Mouse (Mus musculus) thymus, postnatal 14 days (tissue): ENCODE data around the gene Raph1.
"Not testable (repeated sequence)": the region's sequence is repeated elsewhere in the genome, so short reads cannot be mapped to it uniquely, and the experiment has no call there.

ENCODE experiments used
- DNase-seq: peaks from one replicate; pipeline ENCODE4 v3.0.0; 2021

The Raph1 gene

GRCm38 (mm10) chr1:60564691-60565090, 2.2 kb downstream of the Raph1 start:
- DNase-seq = no peak

DNA sequence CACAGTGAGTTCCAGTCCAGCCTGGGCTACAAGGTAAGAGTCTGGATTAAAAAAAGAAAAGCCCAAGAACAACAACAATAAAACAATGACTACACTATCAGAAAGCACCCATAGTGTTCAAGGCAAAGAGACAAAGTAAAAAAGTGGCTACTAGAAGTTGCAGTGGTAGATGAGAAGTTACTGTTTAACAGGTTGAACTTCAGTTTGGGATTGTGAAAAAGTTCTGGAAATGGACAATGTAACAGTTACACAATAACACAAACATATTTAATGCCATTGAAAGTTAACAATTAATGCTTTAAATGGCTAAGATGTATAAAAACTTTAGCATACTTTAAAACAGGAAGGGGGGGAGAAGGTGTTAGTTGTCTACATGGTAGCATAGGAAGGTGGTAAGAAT, 3.9 kb downstream of the Raph1 start:
- no peak for DNase-seq

GRCm38 (mm10) chr1:60543681-60544080, 23.2 kb downstream of the Raph1 start:
- DNase-seq = no peak

GRCm38 (mm10) chr1:60539272-60539671, 27.6 kb downstream of the Raph1 start:
- no peak for DNase-seq

- DNase-seq = peak; percentile 73
These were observed 32.0 kb downstream of the Raph1 start for GRCm38 (mm10) chr1:60534932-60535331.

DNA sequence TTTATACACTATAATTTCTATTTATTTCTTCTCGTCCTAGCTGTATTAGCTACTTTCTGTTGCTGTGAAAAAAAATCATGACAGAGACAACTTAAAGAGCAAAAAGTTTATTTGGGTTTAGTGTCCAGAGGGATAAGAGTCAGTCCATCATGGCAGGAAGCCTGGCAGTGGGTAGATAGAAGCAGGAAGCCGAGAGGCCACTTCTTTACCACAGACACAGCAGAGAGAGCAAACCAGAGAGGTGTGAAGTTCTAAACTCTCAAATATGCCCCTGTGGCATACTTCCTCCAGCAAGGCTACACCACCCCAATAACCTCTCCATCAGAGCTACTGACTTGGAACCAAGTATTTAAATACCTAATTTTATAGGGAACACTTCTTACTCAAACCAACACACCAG, 36.3 kb downstream of the Raph1 start:
- no peak for DNase-seq

DNA sequence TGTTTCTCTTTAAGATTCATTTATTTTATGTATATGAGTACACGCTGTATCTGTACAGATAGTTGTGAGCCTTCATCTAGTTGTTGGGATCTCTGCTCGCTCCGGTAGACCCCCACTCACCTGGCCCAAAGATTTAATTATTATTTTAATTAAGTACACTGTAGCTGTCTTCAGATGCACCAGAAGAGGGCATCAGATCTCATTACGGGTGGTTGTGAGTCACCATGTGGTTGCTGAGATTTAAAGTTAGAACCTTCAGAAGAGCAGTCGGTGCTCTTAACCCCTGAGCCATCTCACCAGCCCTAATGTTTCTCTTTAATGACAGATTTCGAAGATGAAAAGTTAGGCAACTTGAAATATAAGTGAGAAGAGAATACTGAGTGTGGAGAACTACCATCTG, 36.8 kb downstream of the Raph1 start:
- no peak for DNase-seq

- no peak for DNase-seq
These were observed 56.3 kb downstream of the Raph1 start for GRCm38 (mm10) chr1:60510584-60510983.

DNA sequence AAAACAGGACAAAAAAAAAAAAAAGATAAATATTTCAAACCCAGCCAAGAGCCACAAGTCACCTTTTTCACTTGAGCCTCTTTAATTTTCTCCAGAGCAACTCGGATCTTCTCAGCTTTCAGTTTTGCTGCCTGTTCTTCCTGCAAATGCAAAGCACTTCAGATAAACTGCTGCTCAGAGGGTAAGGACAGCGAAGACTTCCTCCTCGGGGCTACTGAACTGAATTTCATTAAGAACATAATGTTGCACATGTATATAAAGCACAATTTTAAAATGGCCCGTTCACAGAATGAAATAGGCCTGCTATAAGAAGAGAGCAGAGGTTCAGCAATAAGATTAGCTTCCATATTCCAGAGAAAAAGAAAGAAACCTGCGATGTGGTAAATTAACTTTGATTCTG, 63.4 kb downstream of the Raph1 start:
- DNase-seq = peak; percentile 15

GRCm38 (mm10) chr1:60493421-60493820, 73.5 kb downstream of the Raph1 start:
- no peak for DNase-seq

GRCm38 (mm10) chr1:60492404-60492803, 74.5 kb downstream of the Raph1 start:
- DNase-seq = no peak

GRCm38 (mm10) chr1:60490510-60490909, 76.4 kb downstream of the Raph1 start:
- DNase-seq = no peak

GRCm38 (mm10) chr1:60489660-60490059, 77.2 kb downstream of the Raph1 start:
- DNase-seq = no peak

GRCm38 (mm10) chr1:60488635-60489034, 78.3 kb downstream of the Raph1 start:
- DNase-seq = no peak

- no peak for DNase-seq
These were observed 81.3 kb downstream of the Raph1 start for GRCm38 (mm10) chr1:60485649-60486048.

DNA sequence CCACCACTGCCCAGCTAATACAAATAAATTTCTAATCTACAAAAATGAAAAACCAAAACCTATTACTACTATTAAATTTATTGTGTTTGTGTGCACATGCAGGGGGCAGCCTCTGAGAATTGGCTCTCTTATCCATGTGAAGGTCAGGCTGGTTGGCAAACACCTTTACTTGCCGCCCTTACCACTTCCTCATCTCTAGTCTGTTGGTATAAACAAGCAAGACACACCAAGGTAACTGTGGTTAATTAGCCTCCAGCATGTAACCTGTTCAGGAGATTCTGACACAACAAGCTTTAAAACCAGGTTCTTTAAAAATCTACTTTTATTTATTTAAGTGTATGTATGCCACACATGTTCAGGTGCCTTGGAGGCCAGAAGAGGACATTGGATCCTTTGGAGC, 84.0 kb downstream of the Raph1 start:
- DNase-seq = no peak

GRCm38 (mm10) chr1:60481561-60481960, 85.3 kb downstream of the Raph1 start:
- DNase-seq = no peak

- peak; percentile 67 for DNase-seq
These were observed 96.4 kb downstream of the Raph1 start for GRCm38 (mm10) chr1:60470541-60470940.

- no peak for DNase-seq
These were observed 97.4 kb downstream of the Raph1 start for GRCm38 (mm10) chr1:60469491-60469890.

GRCm38 (mm10) chr1:60460623-60461022, 106.3 kb downstream of the Raph1 start:
- peak; percentile 35 for DNase-seq

DNA sequence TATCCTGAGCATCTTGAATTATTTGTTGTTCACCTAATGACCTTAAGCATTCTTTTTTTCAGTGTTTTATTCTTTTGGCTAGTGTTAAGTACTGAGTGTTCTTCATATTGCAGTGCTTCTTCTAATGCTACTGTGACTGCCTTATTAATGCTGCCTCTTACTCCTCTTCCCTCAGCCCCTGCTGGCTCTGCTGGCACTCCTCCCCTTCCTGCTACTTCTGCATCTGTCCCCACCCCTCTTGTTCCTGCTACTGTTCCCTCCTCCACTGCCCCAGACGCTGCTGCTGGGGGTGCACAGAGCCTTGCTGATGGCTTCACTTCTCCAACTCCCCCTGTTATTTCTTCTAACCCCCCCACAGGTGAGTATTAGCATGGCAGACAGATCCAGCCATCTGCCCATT, 117.0 kb downstream of the Raph1 start:
- no peak for DNase-seq

- DNase-seq = peak; percentile 44
These were observed 119.8 kb downstream of the Raph1 start for GRCm38 (mm10) chr1:60447067-60447466.

DNA sequence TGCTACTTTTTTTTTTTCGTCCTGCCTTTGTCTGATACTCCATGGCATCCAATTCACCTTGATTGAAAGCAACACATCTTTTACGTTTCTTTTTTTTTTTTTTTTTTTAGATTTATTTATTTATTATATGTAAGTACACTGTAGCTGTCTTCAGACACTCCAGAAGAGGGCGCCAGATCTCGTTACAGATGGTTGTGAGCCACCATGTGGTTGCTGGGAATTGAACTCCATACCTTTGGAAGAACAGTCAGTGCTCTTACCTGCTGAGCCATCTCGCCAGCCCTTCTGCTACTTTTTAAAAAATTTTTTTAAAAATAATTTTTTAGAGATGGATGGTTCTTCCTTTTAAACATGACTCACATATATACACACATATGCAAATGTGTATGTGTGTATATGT, 125.5 kb downstream of the Raph1 start:
- DNase-seq = not testable (repeated sequence)

DNA sequence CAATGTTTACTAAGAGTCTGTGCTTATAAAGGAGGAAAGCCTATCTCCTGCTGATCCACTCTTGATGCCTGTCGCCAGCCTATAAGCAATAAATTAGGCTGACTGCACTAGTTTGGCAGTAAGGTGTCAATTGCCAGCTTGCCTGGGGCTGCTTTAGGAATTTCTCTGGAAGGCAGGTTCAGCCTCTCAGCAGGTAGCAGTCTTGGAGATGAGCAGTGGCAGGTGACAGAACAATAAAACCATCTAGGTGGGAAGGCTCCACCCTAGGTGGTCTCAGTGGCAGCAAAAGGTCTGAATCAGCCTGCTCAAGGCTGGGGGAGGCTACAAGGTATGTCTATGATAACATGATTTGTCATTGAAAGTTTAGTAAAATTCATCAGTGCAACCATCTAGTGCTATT, 134.4 kb downstream of the Raph1 start:
- no peak for DNase-seq
